Mouse (Mus musculus) heart, embryonic 13.5 days (tissue): Measurements from ENCODE around the gene Sarnp. TPM values are rescaled to one million over a fixed set of nuclear protein-coding genes. Genes with fewer than 3 reads are reported as not detected.

ENCODE experiments used
- ATAC-seq: fragments of 200-750 bp; cut with Nextera tagmentation; 2 replicates; pipeline ENCODE4 v1.8.0; 2017; ENCODE audit warnings: moderate TSS enrichment; ENCODE audit not compliant: insufficient number of reproducible peaks, low FRiP score, low TSS enrichment; ENCODE audit errors: extremely low read depth
- H3K27ac ChIP-seq: fragments of 300-500 bp; sonication (generic); replicated peaks from 2 replicates; pipeline ENCODE4 v1.5.1; 2015; ENCODE audit warnings: moderate library complexity, mild to moderate bottlenecking, inconsistent platforms
- H3K27me3 ChIP-seq: fragments of 300-500 bp; sonication (generic); replicated peaks from 2 replicates; pipeline ENCODE4 v1.6.1; 2015; ENCODE audit warnings: mild to moderate bottlenecking, inconsistent platforms
- H3K36me3 ChIP-seq: fragments of 300-500 bp; sonication (generic); 2 replicates; pipeline ENCODE4 v1.6.1; 2015; ENCODE audit warnings: mild to moderate bottlenecking, inconsistent platforms
- H3K4me1 ChIP-seq: fragments of 300-500 bp; sonication (generic); 2 replicates; pipeline ENCODE4 v1.6.1; 2015; ENCODE audit warnings: inconsistent platforms
- H3K4me2 ChIP-seq: fragments of 300-500 bp; sonication (generic); 2 replicates; pipeline ENCODE4 v1.6.1; 2015; ENCODE audit warnings: inconsistent platforms, mild to moderate bottlenecking, moderate library complexity
- H3K4me3 ChIP-seq: fragments of 300-500 bp; sonication (generic); 2 replicates; pipeline ENCODE4 v1.5.1; 2015; ENCODE audit warnings: moderate library complexity, mild to moderate bottlenecking, inconsistent platforms
- H3K9ac ChIP-seq: fragments of 300-500 bp; sonication (generic); 2 replicates; pipeline ENCODE4 v1.6.1; 2015; ENCODE audit warnings: inconsistent platforms, mild to moderate bottlenecking, moderate library complexity
- H3K9me3 ChIP-seq: fragments of 300-500 bp; sonication (generic); 2 replicates; pipeline ENCODE4 v1.6.1; 2016; ENCODE audit warnings: inconsistent platforms
- WGBS: fragments of 180-500 bp; shearing (Covaris S2); methylation state at CpG from one replicate; pipeline ENCODE4 v1.1.7; 2015; ENCODE audit warnings: mixed read lengths; 5-methylcytosine and 5-hydroxymethylcytosine counted together
- polyA plus RNA-seq: library from polyadenylated mRNA; unstranded; fragments of >200 nt; fragmentation: Nextera tagmentation; extraction: Ambion mirVana; gene quantifications from 2 replicates; pipeline ENCODE4 v1.2.1, GENCODE M21; 2015

The Sarnp gene
- polyA plus RNA-seq, 1 experiment from 2014 or later: 164 TPM

- ATAC-seq: peak; percentile 62; the same call in 1 of the 2 replicates
- no peaks in the 10 kb centered on the region for H3K9me3 ChIP-seq
- peaks cover 5% of the 10 kb centered on the region; the same call in 1 of the 2 replicates for H3K36me3 ChIP-seq
- H3K4me1 ChIP-seq: peaks cover 61% of the 10 kb centered on the region
- H3K27ac ChIP-seq: peak within 1 kb of the TSS; percentile 87
- peaks cover 34% of the 10 kb centered on the region for H3K27me3 ChIP-seq
- WGBS: under 1% methylated on average over 44 of the region's 89 CpGs
- H3K9ac ChIP-seq: peak within 1 kb of the TSS; percentile 85
- peak within 1 kb of the TSS; percentile 96 for H3K4me2 ChIP-seq
- H3K4me3 ChIP-seq: peak within 1 kb of the TSS; percentile 75
Observed at GRCm38 (mm10) chr10:128891296-128892094, 74.4 kb downstream of the Sarnp start, which contains the start of gene Gdf11. Gdf11 (minus strand) TSS chr10:128891718.

DNA sequence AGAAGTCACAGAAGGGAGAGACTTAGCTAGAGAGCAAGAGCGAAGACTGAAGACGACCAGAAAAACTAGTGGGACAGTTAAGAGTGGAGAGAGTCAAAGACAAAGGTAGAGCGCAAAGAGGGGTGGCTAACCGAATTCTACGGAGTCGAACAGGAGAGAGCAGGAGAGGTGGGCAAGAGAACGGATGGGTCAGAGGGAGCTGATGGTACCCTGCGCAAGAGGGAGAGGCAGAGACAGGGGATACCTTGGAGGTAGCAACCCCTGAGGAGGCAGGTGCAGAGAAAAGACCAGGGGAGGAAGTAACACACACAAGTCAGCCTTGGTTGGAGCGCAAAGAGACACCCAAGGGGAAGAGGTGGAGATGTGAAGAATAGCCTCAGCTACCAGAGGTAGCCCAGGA is 75.1 kb downstream of the Sarnp start:
- Histone ChIP-seq H3K27ac (peak overlapping the region; percentile 87; the same call in 1 of the 2 replicates), H3K4me1 (peaks cover 58% of the 10 kb centered on the region), H3K4me3 (peak overlapping the region; percentile 75), H3K9ac (peak overlapping the region; percentile 85), H3K4me2 (peak overlapping the region; percentile 96), H3K27me3 (peaks cover 41% of the 10 kb centered on the region), H3K9me3 (no peaks in the 10 kb centered on the region), H3K36me3 (peaks cover 5% of the 10 kb centered on the region; the same call in 1 of the 2 replicates)
- 2% methylated on average over 9 of the region's 9 CpGs for WGBS
- no peak for ATAC-seq

DNA sequence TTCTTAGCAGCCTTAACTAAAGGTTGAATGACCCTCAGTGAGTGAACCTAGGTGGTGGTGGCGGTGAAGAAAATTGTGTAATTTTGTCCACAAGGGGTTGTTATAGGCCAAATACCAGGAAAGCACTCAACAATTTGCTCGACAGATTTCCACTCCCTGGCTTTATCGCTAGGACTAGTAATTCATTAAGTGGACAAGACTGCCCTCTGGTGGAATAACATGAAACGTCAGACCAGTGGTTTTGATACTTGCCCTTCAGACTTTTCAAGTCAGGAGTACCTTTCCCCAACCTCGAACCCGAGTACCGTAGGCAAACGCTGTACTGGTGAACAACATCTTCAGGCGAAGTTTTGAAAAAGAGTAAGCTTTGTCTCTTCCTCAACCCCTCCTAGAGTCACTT is 78.3 kb downstream of the Sarnp start:
- ATAC-seq: no peak

DNA sequence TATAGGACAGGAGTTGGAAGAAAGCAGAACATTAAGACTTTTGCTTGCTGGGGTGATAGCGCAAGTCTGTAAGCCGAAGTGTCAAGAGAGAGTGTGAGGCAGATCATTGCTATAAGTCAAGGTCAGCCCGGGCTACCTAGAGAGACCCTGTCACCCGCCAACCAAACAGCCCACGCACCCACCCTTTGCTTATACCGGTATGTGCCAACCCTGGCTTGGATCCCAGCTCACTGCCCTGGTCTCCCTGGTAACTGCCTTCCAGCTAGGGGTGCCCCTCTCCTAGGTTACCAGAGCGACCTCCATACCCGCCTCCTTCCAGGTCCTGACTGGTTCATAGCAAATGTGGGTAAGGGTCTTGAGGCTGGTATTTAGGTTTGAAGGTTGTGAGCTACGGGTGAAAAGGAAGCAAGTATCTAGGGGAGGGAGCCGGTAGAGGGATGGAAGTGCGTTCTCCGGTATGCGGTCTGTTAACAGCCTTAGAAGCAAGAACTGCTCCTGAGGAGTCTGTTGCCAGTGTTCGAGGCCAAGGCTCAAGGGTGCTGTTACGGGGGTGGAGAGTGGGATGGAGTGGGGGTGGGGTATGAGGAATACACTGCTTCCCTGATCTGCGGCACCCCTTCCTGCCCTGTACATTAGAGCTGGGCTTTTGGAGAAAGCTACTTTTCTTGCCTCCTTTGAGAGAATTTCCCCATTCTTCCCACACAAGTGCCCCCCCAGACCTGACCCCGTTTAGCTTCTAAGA is 79.0 kb downstream of the Sarnp start:
- peak overlapping the region; percentile 44 for H3K9ac ChIP-seq
- no peak for ATAC-seq

More for the DNA sequence above, 78.3 kb downstream of the Sarnp start:
- Histone ChIP-seq H3K4me2 (peak overlapping the region; percentile 52), H3K4me3 (peak overlapping the region; percentile 22), H3K4me1 (peaks cover 32% of the 10 kb centered on the region), H3K36me3 (no peaks in the 10 kb centered on the region), H3K9ac (peak overlapping the region; percentile 44), H3K27ac (no peak overlapping the region; the same call in 1 of the 2 replicates), H3K27me3 (peaks cover 46% of the 10 kb centered on the region), H3K9me3 (no peaks in the 10 kb centered on the region)
- under 1% methylated on average over 9 of the region's 9 CpGs for WGBS

DNA sequence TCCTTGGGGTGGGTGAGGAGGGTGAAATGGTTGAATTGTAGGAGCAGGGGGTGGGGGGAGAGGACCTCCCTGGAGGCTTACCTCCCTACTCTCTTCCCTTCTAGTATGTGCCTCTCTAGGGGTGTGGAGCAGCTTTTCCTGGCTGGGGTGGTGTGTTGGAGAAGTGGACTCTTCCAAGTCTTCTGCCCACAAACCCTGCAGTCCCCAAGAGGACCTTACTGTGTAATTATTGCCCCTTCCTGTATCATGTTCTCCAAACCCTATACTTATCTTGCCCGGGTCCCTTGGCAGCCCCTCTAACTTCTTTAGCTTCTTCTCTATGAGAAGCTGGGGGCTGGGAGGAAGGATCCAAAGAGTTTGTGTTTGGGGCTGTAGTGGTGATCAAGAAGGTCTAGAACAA is 79.7 kb downstream of the Sarnp start:
- Histone ChIP-seq H3K4me3 (no peak overlapping the region), H3K27ac (no peak overlapping the region), H3K9ac (no peak overlapping the region), H3K36me3 (no peaks in the 10 kb centered on the region), H3K4me1 (peaks cover 27% of the 10 kb centered on the region), H3K4me2 (no peak overlapping the region), H3K9me3 (no peaks in the 10 kb centered on the region), H3K27me3 (peaks cover 46% of the 10 kb centered on the region)
- ATAC-seq: no peak
- WGBS: 37% methylated on average over 1 of the region's 1 CpGs

More for the DNA sequence above, 79.0 kb downstream of the Sarnp start:
- no peaks in the 10 kb centered on the region for H3K9me3 ChIP-seq
- peaks cover 27% of the 10 kb centered on the region for H3K4me1 ChIP-seq
- peak overlapping the region; percentile 22 for H3K4me3 ChIP-seq
- no peaks in the 10 kb centered on the region for H3K36me3 ChIP-seq
- whole genome bisulfite sequencing: 3% methylated on average over 17 of the region's 17 CpGs
- peaks cover 46% of the 10 kb centered on the region for H3K27me3 ChIP-seq
- H3K27ac ChIP-seq: no peak overlapping the region
- H3K4me2 ChIP-seq: peak overlapping the region; percentile 52

DNA sequence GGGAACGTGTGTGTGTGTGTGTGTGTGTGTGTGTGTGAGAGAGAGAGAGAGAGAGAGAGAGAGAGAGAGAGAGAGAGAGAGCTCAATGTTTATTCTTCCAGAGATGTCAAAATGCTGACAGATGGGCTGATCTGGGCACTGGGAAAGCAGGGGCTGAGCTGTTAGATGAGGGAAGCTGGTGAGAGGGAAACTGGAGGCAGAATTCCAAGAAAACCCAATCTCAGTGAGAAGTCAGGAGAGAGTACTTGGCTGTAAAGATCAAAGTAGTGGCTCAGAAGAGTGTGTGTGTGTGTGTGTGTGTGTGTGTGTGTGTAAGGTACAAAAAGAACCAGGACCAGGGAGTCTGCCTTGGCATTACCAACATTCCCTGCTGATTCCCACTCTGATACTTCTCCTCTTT is 80.4 kb downstream of the Sarnp start:
- no peak overlapping the region for H3K4me2 ChIP-seq
- no peak overlapping the region for H3K27ac ChIP-seq
- 14% methylated on average over 1 of the region's 1 CpGs for WGBS

DNA sequence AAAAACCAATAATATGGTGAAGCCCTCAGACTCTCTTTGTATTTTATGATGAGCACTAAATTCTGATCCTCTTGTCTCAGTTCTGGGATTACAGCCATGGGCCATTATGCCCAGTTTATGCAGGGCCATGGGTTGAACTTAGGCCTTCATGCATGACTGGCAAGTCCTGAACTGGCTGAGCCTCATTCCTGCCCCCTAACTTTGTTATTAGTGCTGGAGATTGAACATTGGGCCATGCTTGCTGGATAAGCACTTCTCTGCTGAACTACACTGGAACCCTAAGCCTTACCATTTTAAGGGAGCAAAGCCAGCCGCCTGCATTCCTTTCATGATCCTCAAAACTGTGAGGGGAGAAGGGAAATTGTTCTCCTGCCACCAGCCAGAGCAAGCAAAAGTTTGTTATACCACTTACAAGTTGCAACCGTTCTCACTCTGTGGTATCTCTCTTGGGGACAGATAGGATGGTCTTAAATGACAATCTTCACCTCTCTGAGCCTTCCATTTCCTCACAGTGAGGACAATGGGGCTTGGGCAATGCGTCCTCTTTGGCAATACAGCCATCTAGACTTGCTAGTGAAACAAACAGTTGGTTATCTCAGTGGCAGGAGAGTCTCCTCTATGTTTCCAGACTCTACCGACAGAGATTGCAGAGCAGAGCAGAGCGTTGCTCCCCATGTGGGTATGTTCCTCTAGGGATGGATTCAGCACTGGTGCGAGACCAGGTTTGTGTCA is 82.8 kb downstream of the Sarnp start:
- no peak overlapping the region for H3K9ac ChIP-seq
- no peaks in the 10 kb centered on the region for H3K36me3 ChIP-seq
- no peak overlapping the region for H3K4me2 ChIP-seq
- H3K9me3 ChIP-seq: no peaks in the 10 kb centered on the region
- H3K27me3 ChIP-seq: peaks cover 21% of the 10 kb centered on the region
- no peak for ATAC-seq
- WGBS: 56% methylated on average over 6 of the region's 6 CpGs
- H3K27ac ChIP-seq: no peak overlapping the region
- H3K4me1 ChIP-seq: peaks cover 14% of the 10 kb centered on the region
- no peak overlapping the region for H3K4me3 ChIP-seq

More for the DNA sequence above, 80.4 kb downstream of the Sarnp start:
- Histone ChIP-seq H3K4me1 (peaks cover 22% of the 10 kb centered on the region), H3K36me3 (no peaks in the 10 kb centered on the region), H3K9me3 (no peaks in the 10 kb centered on the region), H3K27me3 (peaks cover 42% of the 10 kb centered on the region), H3K4me3 (no peak overlapping the region), H3K9ac (no peak overlapping the region)
- no peak for ATAC-seq

GRCm38 (mm10) chr10:128900698-128901097 is 83.6 kb downstream of the Sarnp start, which contains the start of gene Cd63:
Cd63 (plus strand) TSS chr10:128900989.
- Histone ChIP-seq H3K9ac (no peak within 1 kb of the TSS), H3K27me3 (peaks cover 21% of the 10 kb centered on the region), H3K4me2 (no peak within 1 kb of the TSS), H3K36me3 (no peaks in the 10 kb centered on the region), H3K4me3 (no peak within 1 kb of the TSS), H3K9me3 (no peaks in the 10 kb centered on the region), H3K4me1 (peaks cover 9% of the 10 kb centered on the region), H3K27ac (no peak within 1 kb of the TSS)
- ATAC-seq: no peak
- 78% methylated on average over 3 of the region's 3 CpGs for WGBS

- H3K4me3 ChIP-seq: no peak overlapping the region
- no peaks in the 10 kb centered on the region for H3K36me3 ChIP-seq
- no peak overlapping the region for H3K4me2 ChIP-seq
- no peak for ATAC-seq
- 0 out of 2 replicates have a peak, but pooled peaks cover 3% of the 10 kb centered on the region for H3K4me1 ChIP-seq
- WGBS: 71% methylated on average over 1 of the region's 1 CpGs
- H3K27me3 ChIP-seq: peaks cover 13% of the 10 kb centered on the region
- no peak overlapping the region for H3K9ac ChIP-seq
- no peak overlapping the region for H3K27ac ChIP-seq
- H3K9me3 ChIP-seq: no peaks in the 10 kb centered on the region
Observed at GRCm38 (mm10) chr10:128901409-128901808, 84.3 kb downstream of the Sarnp start.

DNA sequence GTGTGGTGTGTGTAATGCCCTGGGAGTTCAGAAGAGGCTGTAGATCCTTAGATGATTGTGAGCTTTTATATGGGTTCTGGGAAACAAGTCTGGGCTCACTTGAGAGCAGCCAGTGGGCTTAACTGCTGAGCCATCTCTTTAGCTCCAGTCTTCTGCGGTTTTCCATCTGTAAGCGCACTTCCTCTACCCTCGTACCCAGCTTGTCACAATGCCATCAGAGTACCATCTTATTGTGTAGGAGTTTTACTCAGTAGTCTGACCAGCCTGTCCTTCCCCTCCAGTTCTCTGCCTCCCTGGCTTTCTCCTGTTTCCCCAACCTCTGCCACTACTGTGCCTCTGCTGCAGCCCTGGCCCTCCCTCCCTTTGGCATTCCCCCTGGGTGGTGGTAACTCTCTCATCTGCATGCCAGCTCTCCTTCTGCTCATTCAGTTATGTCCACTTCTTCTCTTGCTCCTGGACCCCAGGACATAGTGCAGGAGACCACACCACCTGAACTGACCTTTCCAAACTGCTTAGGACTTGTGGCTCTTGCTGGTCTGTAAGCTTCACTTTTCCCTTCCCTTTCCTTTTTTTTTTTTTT is 85.4 kb downstream of the Sarnp start:
- 0 out of 2 replicates have a peak, but pooled peaks cover 5% of the 10 kb centered on the region for H3K27me3 ChIP-seq
- 76% methylated on average over 3 of the region's 3 CpGs for WGBS
- no peaks in the 10 kb centered on the region for H3K9me3 ChIP-seq
- no peak for ATAC-seq
- H3K9ac ChIP-seq: no peak overlapping the region
- no peaks in the 10 kb centered on the region for H3K4me1 ChIP-seq
- H3K4me3 ChIP-seq: no peak overlapping the region
- H3K27ac ChIP-seq: no peak overlapping the region
- no peaks in the 10 kb centered on the region for H3K36me3 ChIP-seq
- H3K4me2 ChIP-seq: no peak overlapping the region
